Mouse (Mus musculus) frontal cortex, postnatal 10 days (tissue): Measurements from ENCODE around the gene Mrpl16.

Source experiments
- DNase-seq, 2 experiments: peaks; one replicate each; pipeline ENCODE4 v3.0.0; 2022; ENCODE audit warnings: low spot score in 2 of 2, mixed read lengths in 1 of 2

Mrpl16 gene

DNA sequence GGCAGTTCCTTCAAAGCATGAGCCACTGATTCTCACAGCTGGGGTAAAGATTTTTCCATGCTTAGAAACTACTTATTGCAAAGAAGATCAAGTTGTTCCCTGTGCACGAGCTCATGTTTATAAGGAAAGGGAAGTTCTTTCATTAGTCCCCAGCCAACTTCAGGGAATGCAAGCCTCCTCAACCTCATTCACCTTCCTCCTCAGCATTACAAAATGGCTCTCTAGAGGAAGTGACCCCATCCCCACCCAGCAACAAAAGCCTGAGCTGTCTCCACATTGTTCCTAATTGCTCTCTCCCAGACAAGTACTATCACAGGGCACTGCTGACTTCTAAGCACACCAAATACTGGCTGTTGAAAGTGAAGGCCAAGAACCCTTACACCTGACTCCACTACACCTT lies 34.2 kb downstream of the Mrpl16 start:
- no peak for DNase-seq

GRCm38 (mm10) chr19:11807251-11807650 lies 37.1 kb downstream of the Mrpl16 start:
- DNase-seq: no peak

DNA sequence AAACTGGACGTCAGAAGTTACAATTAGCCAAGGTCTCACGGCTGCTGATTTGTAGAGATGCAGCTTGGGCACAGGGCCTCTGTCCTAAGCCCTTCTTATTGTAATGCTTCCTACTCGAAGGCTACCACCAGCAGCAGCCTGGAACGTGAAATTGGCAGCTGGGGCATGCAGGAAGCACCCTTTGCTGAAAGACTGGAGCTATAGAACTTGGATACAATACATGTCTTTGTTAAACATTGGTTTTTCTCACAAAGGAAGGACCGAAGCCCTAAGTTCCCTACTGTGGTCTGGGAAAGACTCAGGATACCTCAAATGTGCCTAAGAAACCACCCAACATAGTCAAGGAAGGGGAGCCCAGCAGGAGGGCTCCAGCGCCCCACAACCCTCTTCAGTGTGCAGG lies 37.6 kb downstream of the Mrpl16 start:
- no peak for DNase-seq

- no peak for DNase-seq
These were observed 38.3 kb downstream of the Mrpl16 start for GRCm38 (mm10) chr19:11808452-11808851.

DNA sequence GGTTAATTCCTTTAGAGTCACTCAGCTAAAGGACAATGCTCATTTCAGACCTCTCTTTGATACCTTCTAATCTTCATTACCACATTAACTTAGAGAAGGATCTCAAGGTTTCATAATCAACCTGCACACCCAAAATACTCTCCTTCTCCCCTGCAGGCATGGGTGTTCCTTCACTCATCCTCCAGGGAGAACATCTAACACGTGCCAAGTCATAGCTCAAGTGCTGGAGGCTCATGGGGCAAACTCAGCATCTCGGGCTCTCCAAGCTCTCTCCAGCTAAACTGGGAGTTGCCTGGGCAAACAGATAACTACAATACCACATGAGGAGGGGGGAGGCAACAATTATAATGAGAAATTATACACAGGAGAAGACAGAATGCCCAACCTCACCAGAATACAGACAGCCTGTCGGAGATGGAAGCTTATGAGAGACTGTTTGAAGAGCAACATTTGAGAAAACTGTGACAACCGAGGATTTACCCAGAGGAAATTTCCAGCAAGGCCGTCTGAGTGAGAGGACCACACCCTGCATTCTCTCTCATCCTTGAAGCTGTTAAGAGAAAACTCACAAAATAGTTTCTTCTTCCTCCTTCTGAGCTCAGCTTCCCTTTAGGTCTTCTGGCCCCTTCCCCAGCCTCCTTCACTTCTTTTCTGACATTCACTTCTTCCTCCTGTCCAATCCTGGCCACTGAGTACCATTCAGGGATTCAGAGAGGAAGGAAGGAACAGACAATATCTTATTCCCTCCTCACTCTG lies 40.0 kb downstream of the Mrpl16 start:
- DNase-seq: no peak

DNA sequence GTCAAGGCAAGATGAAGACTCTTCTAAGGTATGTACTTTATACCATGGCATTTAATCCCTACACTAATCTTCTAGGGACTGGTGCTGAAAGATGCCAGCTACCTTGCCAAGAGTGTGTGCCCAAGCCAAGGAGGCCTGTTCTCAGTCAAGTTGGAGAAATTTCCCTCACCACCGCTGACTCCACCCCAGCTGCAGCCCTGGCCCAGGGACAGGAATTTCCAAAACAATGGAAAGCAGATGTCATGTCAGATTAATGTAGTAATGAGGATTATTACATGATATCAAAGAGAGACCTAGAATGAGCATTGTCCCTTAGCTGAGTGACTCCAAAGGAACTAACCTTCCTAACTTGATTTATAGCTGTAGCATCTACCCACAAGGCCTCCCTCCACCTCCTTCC lies 40.7 kb downstream of the Mrpl16 start:
- no peak for DNase-seq

DNA sequence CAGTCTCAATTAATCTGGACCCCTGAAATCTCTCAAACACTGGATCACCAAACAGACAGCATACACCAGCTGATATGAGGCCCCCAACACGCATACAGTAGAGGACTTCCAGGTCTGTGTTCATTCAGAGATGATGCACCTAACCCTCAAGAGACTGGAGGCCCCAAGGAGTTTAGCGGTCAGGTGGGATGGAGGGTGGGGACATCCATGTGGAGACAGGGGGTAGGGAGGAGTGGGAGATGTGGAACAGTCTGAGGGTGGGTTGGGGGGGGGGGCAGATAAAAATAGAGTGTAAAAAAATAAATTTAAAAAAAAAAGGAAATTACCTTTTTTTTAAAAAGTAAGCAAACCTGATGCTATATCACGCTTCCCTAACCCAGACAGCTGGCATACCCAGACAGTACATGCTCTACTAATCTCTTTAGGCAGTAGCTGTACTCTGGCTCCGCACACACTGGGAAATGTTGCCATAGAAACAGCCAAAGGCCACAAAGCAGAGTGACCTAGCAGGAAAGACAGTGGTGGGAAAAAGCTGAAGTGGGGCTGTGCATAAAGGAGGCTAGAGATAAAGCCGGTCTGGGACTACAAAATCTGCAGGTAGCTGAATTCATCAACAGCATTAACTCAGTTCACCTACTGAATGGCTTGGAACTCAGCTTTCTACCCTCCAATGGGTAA lies 41.6 kb downstream of the Mrpl16 start:
- DNase-seq: no peak

DNA sequence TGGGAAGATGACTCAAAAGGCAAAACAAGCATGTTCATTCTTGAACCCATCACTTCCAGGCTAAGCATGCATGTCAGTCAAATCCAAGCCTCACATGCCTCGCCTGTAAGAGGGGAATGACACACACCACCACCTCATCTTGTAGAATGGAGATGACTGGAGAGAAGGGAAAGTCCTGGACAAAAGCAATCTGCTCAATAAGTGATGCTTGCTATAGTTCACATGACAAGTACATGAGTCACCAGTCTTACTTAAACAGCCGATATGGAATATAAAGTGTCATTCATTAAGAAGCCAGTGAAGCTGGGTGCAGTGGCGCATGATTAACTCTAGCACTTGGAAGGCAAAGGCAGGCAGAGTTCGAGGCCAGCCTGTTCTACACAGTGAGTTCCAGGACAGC lies 42.9 kb downstream of the Mrpl16 start:
- DNase-seq: no peak

DNA sequence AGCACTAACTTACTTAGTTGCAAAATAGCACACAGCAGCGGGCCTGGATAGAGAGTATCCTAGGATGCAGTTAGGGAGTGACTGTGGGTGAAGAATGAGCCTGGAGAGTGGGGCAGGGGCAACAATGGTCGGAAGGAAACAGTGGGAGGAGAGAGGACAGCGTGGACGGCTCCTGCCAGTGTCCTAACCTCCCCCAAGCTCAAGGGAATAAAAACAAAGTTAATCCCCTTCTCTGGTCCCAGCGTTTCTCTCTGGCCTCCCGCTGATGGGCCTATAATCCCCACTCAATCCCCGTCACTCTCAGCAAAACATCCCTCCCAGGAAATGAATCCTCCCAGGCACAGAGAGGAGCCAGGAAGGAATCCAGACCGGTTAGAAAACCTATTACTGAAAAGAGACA lies 43.5 kb downstream of the Mrpl16 start:
- DNase-seq: no peak

DNA sequence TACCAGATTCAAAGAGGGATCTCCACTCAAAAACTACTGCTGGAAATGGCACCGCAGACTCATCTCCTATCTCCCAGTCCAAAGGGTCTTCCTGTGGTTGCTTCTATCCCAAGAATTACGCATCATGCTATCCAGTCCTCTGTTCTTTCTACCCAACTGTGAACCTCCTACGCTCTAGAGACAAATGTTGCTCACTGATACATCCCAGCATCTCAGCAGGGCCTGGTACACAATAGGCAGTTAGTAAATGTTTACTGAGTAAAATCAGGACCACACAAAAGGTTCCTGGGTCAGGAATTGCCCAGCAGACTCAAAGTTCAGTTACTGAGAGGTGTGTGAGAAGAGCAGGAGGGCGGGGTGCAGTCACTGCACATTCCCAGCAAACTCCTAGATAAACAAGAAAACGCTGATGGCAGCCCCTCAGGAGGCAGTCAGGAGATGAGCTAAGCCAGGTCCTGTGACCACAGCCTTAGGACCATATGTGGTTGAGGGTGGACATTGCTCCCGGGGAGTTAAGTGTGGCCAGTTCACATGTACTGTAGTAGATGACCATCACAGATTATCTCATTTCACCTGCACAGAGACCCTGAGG lies 44.6 kb downstream of the Mrpl16 start:
- DNase-seq: no peak

- DNase-seq: no peak
These were observed 46.5 kb downstream of the Mrpl16 start for GRCm38 (mm10) chr19:11816706-11817105.

DNA sequence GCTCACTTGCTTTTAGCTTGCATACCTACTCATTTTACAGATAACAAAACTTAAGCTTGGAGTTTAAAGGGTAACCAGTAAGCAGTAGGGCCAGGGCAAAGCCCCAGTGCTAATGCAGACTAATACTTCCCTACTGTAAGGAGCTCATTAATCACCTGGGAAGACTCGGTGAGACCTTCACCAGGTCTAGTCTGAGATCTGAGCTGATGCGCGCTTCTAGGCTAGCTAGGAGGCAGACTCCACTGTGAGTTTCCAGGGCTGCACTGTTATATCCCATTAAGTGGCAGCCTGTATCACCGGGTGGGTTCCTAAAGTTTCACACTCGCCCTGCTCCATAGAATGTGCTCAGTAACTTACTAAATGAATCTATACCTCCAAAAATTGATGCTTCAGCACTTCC lies 47.4 kb downstream of the Mrpl16 start:
- no peak for DNase-seq

- DNase-seq: peak; percentile 13 to 32
These were observed 48.3 kb downstream of the Mrpl16 start for GRCm38 (mm10) chr19:11818199-11819142.

GRCm38 (mm10) chr19:11819143-11819700 lies 49.0 kb downstream of the Mrpl16 start, which contains the start of gene Stx3:
TSS of gene Stx3 (minus strand) at chr19:11819403.
- DNase-seq: no peak

GRCm38 (mm10) chr19:11819800-11820199 lies 49.6 kb downstream of the Mrpl16 start:
- DNase-seq: peak in 1 of 2 experiments; percentile 60

GRCm38 (mm10) chr19:11820211-11820610 lies 50.0 kb downstream of the Mrpl16 start:
- no peak for DNase-seq

DNA sequence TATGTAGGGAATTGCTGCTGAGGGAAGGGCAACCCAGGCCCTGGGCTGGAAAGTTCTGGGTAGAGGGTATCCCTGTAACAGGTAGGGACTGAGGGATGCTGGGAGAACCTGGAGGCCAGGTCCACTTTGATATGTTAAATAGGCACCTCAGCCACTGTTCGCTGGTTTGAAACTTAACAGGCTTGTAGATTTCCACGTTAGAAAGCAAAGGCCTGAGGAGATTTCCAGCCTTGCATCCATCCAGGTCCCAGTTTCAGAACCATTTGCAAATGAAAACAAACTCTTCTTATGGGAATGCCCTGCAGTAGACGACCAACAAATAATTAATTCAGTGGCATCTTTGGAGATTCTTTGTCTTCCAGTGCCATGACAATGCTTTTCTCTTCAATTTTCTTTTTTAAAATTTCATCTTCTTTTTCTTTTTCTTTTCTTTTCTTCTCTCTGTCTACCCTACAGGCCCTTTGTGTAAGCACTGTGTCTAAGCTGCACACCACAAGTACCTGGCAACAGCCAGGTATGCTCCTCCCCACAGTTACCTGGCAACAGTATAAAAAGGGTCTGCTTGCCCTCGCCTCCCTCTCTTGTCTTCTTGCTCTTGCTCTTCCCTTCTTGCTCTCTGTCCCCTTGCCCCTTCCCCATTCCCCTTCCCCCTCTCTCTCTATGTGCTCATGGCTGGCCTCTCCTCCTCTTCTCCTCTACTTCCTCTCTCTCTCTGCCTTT lies 53.3 kb downstream of the Mrpl16 start:
- DNase-seq: no peak
